Mouse (Mus musculus) CD4-positive, CD25-positive, alpha-beta regulatory T cell, adult 4 months (primary cell): ENCODE measurements around the gene Spag6l. TPM values are rescaled to one million over a fixed set of nuclear protein-coding genes. Genes with fewer than 3 reads are reported as not detected.
"Not testable (repeated sequence)": the region's sequence is repeated elsewhere in the genome, so short reads cannot be mapped to it uniquely, and the experiment has no call there.

Source experiments
- ATAC-seq: one replicate; pipeline ENCODE4 v1.8.0; 2017
- polyA plus RNA-seq, 2 experiments: library from polyadenylated mRNA; unstranded; fragments of 100-300 nt; shearing (Covaris generic); gene quantifications; one replicate each; pipeline ENCODE4 v1.2.1; 2017

Spag6l gene
- polyA plus RNA-seq: not detected

DNA sequence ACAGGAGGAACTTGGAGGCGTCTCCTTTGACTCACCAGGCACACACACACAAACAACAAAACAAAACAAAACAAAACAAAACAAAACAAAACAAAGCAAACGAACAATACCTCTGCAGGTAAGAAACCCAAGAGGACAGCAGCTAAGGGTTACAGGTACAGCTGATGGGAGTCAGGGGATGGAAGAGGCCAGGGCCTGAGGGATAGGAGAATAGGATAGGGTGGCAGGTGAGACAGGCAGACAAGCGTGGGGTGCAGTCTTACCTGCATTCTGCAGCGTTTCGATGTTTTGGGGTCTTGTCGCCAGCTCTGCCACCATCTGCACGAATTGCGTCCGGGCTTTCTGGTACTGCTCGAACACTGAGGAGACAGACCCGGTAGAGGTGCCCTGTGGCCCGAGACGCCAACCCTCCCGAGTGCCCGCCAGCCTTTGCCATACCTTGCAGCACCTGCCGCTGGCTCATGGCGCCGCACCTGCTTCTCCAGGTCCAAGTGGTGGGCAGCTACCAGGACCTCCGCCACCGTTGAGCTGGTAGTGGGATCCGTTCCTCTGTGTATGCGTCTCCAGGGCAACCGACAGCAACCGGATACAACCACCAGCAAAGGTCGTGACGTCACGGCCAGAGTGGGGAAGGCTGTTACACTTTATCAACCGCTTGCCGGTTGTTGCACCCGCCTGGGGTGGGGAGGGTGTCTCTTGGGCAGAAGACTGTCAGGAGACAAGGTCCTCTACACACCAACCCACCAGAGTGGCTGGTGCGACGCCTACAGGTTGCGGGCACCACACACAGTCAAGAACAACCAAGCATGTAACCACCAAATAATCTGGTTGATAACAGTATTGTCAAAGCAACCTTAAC, at the start of gene Spag6l:
Spag6l (minus strand) TSS at position 700 of the 859 bp plus-strand sequence.
- ATAC-seq: peak; percentile 97

DNA sequence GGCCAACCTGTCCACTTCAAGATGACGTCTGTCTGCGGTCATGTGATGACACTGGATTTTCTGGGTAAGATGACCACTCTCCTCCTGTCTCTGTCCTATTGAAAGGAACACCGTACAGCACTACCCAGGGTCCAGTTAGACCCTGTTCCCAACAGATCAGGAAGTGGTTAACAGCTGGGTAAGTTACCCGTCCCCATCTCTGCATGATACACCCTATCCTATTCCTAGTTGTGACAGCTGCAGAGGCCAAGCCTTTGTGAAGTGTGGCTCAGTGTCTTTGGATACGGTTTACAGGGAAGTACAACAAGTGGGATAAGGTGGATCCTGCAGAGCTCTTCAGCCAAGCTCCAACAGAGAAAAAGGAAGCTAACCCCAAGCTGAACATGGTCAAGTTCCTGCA, 49.8 kb upstream of the Spag6l start:
- no peak for ATAC-seq

DNA sequence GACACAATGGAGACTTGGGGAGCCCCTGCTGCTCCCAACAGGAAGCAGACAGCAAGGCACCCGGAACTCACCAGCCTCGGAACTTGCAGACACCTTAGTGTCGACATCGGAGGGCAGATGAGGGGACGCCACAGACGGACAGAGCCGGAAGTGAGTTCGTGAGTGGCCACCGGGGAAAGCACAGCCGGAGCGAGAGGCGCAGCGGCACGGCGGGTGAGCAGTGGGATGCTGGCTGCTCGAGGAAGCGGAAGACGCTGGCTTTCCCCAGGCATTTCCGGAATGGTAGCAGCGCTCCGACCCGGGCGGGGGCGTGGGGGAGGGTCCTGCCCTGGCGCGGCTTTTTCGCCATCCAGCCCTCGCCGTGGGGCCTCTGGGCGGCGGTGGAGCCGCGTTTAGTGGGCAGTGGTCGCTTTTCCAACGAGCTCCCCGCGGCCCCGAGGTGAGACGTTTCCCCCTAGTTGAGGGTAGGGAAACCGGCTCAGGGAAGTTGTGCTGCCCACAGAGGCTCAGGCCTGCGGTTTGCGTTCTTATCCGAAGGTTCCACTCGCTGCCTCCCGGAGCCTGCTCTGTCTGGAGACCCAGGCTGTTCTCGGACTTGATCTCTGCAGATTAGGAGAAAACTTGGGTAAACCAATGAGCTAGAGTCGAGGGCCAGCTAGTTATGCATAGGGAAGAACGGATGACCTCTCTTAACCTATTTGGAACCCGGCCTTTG, 41.5 kb upstream of the Spag6l start, which contains the start of the genes Top3b and Vpreb1:
Top3b (plus strand) TSS at position 120 of the 715 bp plus-strand sequence.
Vpreb1 (minus strand) TSS at position 227 of the 715 bp plus-strand sequence.
- ATAC-seq: peak; percentile 95

DNA sequence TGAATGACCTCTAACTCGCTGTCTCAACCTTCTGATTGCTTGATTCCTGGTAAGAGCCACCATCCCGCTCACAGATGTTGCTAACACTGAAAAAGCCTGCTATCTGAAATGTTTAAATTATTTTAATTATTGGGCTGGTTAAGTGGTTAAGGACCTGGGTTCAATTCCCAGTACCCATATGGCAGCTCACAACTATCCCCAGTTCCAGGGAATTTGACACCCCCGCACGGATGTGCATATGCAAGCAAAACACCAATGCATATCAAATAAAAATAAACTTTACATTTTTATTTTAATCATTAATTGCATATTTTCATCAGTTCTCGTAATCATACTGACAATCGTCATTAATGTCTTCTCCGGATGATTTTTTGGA, 41.0 kb upstream of the Spag6l start:
- ATAC-seq: no peak

DNA sequence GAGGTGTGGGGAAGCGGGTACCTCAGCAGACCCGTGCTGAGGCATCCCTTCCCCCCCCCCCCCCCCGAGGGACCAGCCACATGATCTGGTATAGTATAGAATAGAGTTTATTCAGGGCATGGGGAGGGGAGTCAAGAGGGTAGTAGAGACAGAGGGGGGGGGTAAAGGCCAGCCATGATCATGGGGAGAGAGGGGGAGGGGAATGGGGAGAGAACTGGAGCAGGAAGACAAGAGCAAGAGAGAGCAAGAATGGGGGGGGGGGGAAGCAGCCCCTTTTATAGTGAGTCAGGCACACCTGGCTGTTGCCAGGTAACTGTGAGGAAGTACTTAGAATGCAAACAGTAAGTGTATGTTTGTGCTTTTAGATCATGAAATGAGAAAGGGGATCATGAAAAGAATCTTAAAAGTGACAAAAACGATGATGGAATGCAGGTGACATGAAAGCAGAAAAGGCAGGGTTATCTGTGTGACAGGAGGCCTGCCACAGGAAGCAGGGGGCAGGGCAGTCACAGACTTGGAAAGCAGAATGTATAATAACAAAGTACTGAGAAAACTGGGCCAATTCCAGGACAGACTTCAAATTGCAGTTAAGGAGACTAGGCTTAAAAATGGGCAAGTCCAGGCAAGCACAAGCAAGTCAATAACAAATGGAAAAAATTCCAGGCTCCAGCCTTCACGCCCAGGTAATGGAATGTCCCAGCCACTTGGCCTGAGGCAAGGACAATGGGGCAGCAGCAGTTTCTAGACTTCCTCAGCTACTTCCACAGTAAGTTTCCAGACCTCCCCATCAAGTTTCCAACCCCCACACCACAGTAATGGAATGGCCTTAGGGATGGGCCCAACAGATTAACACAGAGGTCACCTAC, 36.7 kb upstream of the Spag6l start:
- no peak for ATAC-seq

DNA sequence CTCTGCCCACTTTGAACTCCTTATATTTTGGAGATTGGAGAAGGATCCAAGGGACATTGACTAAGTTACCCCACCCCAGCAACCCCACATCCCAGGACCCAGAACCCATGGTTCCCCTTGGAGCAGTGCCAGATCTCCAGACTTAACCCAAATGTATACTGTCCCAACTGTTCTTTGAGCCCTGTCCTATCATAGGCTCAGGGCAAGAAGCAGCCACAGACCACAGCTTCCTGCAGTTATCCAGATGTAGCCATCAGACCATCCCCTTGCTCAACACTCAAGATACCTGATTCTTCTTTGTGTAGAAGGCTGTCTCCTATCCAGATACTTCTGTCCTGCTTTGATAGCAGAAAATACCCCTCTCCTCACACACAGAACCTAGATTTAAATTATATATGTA, 36.0 kb upstream of the Spag6l start:
- no peak for ATAC-seq

DNA sequence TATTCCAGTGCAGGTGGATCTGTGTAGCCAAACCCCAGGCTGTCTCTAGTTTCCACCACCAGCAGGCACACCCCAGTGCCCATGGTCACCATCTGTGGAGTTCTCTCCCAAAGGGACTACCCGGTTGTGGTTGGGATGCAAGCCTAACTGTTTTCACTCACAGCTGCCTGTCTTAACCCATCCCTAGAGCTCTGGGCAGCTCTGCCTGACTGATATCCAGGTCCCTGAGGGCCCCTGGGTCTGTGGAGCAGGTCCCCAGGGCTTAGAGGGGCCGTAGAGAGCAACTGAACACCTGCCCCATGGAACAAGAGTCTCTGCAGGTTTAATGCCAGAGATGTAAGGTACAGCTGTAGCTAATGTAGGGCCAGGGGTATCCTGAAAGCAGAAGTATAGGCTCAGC, 34.7 kb upstream of the Spag6l start, which contains the start of gene Igll1:
Igll1 (minus strand) TSS at position 8 of the 400 bp plus-strand sequence.
- ATAC-seq: no peak

DNA sequence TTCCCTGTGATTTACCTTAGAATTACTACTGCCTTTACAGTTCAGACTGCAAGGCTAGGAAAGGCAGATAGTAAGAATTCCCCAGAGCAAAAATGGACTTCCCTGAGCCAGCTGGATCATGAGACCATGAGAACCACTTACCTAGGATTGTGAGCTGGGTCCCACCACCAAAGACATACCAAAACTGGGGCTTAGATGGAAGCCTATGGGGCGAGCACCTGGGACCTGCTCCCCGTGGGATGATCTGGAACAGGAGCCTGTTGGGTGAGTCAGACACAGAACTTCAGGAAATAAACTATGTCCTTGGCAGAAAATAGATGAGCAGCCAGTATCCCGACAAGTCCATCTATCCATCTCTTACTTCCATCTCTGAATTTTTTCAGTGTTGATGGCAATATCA, 33.0 kb upstream of the Spag6l start:
- ATAC-seq: no peak

DNA sequence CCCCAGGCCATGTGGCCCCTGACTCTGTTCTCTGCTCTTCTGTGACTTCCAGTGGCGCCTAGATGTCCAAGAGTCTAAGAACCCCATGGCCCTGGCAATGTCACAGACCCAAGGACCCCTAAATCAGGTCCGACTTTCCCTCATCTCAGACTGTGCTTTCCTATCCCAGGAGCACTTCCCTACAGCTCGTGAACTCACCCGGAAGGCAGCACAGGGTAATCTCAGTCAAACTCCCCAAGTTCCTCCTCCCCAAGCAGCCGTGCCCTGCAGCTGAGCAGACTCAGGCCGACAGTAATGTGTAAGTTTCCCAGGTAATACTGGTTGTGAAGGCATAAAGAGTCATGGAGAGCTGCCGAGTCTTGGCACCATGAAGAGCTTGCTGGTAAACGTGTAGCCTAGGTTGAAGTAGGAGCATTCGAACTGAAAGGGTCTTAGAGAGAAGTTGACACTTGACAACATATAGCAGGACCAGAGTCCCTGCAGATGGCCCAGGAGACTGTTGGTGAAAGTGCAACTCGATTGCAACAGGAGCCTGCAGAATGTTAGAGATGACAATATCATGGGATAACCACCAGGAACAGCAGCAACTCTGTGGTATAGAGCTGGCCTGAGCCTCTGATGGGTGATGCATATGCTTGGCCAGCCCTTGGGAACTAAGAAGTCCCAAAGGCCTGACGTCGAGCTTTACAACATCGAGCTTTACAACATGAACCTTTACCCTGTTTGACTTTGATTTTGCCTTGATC, 27.6 kb upstream of the Spag6l start:
- no peak for ATAC-seq

DNA sequence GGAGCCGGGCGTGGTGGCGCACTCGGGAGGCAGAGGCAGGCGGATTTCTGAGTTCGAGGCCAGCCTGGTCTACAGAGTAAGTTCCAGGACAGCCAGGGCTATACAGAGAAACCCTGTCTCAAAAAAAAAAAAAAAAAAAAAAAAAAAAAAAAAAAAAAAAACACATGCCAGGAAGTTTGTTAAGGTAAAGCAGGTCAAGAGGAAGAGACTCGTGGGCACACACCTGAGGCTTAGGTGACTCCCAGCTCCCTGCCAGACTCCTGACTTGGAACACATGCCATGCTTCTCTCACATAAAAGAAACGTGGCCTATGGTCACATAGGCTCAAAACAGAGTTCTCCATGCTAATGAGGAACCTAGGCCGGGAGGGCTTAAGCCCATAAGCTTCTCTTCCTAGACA, 26.8 kb upstream of the Spag6l start:
- not testable (repeated sequence) for ATAC-seq

DNA sequence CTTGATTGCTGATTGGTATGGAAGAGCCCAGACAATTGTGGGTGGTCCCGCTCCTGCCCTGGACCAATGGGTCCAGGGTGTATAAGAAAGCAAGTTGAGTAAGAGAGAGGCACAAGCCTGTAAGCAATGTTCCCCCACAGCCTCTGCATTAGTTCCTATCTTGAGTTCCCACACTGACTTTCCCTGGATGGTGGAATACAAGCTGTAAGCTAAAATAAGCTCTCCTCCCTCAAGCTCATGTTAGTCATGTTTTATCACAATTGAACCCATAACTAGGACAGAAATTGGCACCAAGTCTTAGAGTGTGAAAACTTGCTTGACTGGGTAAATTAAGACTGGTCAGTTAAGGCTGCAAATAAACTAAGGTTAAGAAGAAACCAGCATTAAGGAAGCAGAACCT, 26.3 kb upstream of the Spag6l start:
- ATAC-seq: no peak

DNA sequence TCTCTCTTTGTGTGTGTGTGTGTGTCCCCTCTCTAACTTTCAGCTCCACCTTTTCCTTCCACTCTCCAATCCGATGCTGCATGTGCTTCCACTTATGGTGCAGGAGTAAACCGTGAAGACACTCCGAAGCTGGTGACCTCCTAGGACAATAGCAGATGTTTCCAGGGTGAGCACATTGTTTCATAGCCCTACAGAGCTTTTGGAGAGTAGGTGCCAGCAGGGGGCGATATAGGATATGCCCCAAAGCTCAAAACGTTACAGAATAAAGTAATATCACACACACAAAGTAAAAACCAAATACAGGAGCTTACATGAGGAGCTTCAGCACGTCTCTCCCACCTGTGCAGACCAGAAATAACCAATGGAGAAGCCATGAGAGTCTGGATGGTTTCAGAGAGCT, 25.6 kb upstream of the Spag6l start:
- peak; percentile 84 for ATAC-seq

DNA sequence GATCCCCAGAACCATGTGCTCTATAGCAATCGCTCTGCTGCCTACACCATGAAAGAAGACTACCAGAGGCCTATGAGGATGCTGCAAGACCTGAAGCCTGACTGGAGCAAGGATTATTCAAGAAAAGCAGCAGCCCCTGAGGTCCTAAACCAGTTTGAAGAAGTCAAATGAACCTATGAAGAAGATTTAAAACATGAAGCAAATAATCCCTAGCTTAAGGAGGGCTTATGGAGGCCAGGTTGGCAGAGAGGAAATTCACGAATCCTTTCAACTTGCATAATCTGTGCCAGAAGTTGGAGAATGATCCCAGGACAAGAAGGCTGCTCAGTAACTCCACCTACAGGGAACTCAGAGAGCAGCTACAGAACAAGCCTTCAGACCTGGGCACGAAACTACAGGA, 23.2 kb upstream of the Spag6l start:
- no peak for ATAC-seq

DNA sequence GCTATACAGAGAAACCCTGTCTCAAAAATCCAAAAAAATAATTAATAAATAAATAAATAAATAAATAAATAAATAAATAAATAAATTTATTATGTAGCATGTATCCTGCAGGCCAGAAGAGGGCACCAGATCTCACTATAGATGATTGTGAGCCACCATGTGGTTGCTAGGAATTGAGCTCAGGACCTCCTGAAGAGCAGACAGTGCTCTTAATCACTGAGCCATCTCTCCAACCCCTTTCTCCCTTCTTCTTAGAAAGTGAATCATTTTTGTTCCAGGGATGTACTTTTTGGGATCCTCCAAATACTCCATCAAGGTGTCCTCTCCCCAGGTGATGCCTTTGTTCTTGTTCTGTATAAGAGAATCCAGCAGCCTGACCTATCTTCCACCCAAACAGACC, 19.9 kb upstream of the Spag6l start:
- no peak for ATAC-seq

DNA sequence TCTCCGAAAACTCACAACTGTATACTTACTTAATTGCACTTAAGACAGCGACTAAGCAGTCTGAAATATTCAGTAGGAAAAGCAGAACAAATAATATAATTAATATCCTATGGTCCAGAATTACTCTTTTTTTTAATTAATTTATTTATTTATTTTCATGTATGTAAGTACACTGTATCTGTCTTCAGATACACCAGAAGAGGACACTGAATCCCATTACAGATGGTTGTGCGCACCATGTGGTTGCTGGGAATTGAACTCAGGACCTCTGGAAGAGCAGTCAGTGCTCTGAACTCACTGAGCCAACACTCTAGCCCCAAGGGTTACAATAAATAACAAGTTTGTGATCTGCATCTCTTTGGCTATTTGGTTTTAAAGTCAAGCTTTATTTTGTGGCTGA, 415 bp upstream of the Spag6l start:
- no peak for ATAC-seq

DNA sequence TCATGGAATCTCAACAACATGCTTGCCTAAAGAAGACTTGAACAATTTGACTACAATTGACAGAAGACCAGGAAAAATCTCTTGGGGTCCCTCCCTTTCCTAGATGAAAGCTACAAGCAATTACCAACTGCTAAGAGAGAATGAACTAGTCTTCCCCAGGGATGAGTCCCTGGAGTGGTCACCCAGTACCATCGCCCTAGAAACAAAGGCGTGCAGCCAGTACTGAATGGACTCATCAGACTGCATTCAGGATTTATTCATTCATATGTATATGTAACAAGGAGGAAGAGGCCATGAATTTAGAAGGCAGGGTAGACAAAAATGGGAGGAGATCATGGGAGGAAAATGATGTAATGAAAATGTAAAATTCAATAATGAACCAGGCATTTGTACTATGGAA, 3.0 kb downstream of the Spag6l start:
- no peak for ATAC-seq

DNA sequence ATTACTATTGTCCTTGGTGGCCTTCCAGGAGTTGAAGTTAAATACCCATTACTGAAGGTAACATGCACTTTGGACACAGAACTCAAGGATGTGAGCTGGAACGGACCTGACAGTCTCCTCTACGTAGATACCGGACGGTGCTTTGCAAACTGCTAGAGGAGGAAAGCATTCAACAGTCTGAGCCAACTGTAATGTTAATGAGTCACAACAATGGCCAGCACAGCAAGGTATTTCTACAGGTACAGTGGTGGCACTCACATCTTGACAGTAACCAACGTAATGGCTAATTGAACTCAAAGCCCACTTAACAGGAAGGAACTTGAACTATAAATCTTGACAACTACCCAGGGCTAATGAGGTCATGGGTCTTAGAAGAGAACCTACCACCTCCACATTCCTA, 3.8 kb downstream of the Spag6l start:
- no peak for ATAC-seq

DNA sequence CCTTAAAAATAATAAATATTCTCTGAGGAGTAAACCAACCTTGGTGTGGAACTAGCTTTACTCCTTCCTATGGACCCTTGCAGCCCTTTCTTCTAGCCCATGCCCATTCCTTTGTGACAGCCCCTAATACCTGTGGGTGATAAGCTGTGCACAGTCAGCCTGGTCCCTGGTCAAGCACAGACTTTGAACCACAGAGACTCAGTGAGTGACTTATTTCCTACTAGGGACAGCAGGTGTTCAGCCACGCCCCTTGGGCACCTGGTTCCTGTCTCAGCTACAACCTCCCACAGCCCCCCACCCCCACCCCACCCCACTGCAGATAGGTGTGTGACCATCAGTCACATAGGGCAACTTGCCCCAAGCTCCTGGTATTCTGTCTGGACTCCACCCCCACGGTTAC, 22.9 kb downstream of the Spag6l start:
- ATAC-seq: no peak
